Mouse (Mus musculus) cortical plate, adult 2 months (tissue): Measurements from ENCODE around the gene Abt1.
A peak's percentile ranks its signal among the peaks of the same experiment; 100 is the strongest.

Source experiments
- CTCF ChIP-seq: fragments of 200-500 bp; IDR thresholded peaks from 2 replicates; pipeline ENCODE4 v1.5.1; 2011; ENCODE audit warnings: mild to moderate bottlenecking, control low read depth, low read length; ENCODE audit not compliant: insufficient read depth; ENCODE audit errors: extremely low read depth
- POLR2A ChIP-seq: fragments of 200-500 bp; IDR thresholded peaks from 2 replicates; pipeline ENCODE4 v1.6.1; 2011; ENCODE audit warnings: mild to moderate bottlenecking, low read length, control low read depth; ENCODE audit not compliant: insufficient read depth; ENCODE audit errors: extremely low read depth

DNA sequence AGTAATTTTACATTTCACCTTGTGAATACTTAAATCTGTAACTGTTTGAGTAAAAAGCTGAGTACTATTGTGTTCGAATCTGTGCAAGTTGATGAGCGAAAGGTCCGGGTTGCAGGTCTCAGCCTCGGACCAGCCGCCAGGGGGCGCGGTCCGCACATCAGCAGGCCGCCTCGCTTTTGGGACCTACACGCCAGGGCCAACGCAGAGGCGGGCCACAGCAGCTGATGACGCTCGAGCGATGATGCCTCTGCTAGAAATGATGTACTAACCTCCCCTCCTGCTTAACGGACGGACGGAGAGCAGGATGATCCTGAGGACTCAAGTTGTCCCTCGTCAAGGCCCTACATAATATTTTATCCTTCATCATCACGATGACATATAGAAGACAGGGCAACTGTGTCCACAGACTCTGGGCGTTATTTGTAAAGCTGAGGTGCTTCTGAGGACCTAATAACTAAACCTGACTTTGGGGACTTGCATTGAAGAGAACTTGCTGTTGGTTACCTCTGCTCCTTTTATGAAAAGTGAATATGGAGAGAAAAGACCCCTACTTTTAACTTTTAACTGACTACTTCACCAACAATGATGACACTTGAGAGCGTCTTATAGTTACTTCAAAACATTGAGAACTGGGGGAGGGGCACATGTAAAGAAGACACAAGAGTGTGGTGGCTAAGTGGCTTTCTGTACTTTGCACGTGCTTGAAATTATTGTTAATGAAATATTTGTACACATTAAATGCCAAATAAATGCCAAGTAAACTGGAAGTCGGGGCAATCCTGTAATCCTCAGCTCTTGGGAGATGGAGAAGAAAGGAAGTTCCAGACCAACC lies 1.0 kb upstream of the Abt1 start:
- peak; percentile 70 for TF ChIP-seq CTCF
- TF ChIP-seq POLR2A: no peak
